Comparison of ENCODE assay signal across 10 mouse cellular contexts in genomic region chrX:169332264-169332663, GRCm38 (mm10). TPM values are rescaled to one million over a fixed set of nuclear protein-coding genes. Genes with fewer than 3 reads are reported as not detected.
A peak's percentile ranks its signal among the peaks of the same experiment; 100 is the strongest.
DNase-seq lines count a peak whose midpoint lies in the region; ATAC-seq and TF ChIP-seq lines count a peak whose summit lies in the region.
"Had no signal": no experiment of that assay in that cellular context is flagged by ENCODE, and none has a peak within 500 bp of the region (broad histone marks: within the 10 kb centered on the region; RNA-seq: fewer than 3 reads in every experiment).

No protein-coding gene starts in this region.

- H3K27me3 ChIP-seq in liver, embryonic 11.5 days (replicated peaks; ENCODE audit: control insufficient read depth, insufficient read depth, low read length): no peaks in the 10 kb centered on the region
- H3K27me3 ChIP-seq: limb, embryonic 15.5 days had no signal

- TF ChIP-seq POLR2A in brain, embryonic 14.5 days (IDR thresholded peaks at IDR 0.05; ENCODE audit: borderline replicate concordance, extremely low read depth, insufficient read depth, insufficient read length, poor library complexity, severe bottlenecking): no peak

- no peak overlapping the region for H3K4me3 ChIP-seq in liver, embryonic 11.5 days (ENCODE audit: low read depth, low read length)
- H3K4me3 ChIP-seq: embryonic facial prominence, embryonic 15.5 days; limb, embryonic 15.5 days had no signal

- H3K4me2 ChIP-seq in liver, embryonic 11.5 days: no peak overlapping the region
- H3K4me2 ChIP-seq: embryonic facial prominence, embryonic 15.5 days; limb, embryonic 15.5 days had no signal

- peak; percentile 39; the same call in 1 of the 2 replicates for TF ChIP-seq CTCF in brain, embryonic 14.5 days (IDR thresholded peaks at IDR 0.05; ENCODE audit: borderline replicate concordance, extremely low read depth, insufficient read depth, insufficient read length)

- no peaks in the 10 kb centered on the region for H3K4me1 ChIP-seq in liver, embryonic 11.5 days (replicated peaks; ENCODE audit: control insufficient read depth, insufficient read depth, low read length)
- H3K4me1 ChIP-seq: embryonic facial prominence, embryonic 15.5 days; limb, embryonic 15.5 days had no signal

- no peak overlapping the region for H3K27ac ChIP-seq in liver, embryonic 11.5 days (ENCODE audit: low read depth, low read length)
- H3K27ac ChIP-seq: embryonic facial prominence, embryonic 15.5 days; limb, embryonic 15.5 days had no signal

- WGBS in liver, embryonic 11.5 days: 38% methylated on average over 3 of the region's 3 CpGs

- no peaks in the 10 kb centered on the region for H3K9me3 ChIP-seq in liver, embryonic 11.5 days (ENCODE audit: control insufficient read depth, low read length)
- H3K9me3 ChIP-seq: embryonic facial prominence, embryonic 15.5 days; limb, embryonic 15.5 days had no signal

- peak; percentile 49 to 63 for DNase-seq in cerebellum, postnatal 10 days
- DNase-seq in liver: peak; percentile 22
- DNase-seq in liver, embryonic 11.5 days (ENCODE audit: low spot score): no peak
- DNase-seq in brain, embryonic 14.5 days (ENCODE audit: low read depth): peak; percentile 77
- peak; percentile 21 to 67 for DNase-seq in kidney, postnatal 36 days
- DNase-seq in lung, postnatal 25 days (ENCODE audit: low spot score): peak; percentile 16

- ATAC-seq in cerebellum, adult (ENCODE audit: insufficient number of reproducible peaks, low FRiP score, low TSS enrichment): no peak
- ATAC-seq in liver, embryonic 11.5 days (replicated peaks; ENCODE audit: low FRiP score): no peak
- ATAC-seq in megakaryocyte-erythroid progenitor cell, adult 5-6 weeks (replicated peaks; ENCODE audit: low FRiP score, low TSS enrichment, poor library complexity, severe bottlenecking): no peak

- H3K36me3 ChIP-seq in liver, embryonic 11.5 days (ENCODE audit: control insufficient read depth, insufficient read depth, low read length): no peaks in the 10 kb centered on the region
- H3K36me3 ChIP-seq: embryonic facial prominence, embryonic 15.5 days; limb, embryonic 15.5 days had no signal

- H3K9ac ChIP-seq in liver, embryonic 11.5 days (ENCODE audit: low read depth, low read length): no peak overlapping the region
- H3K9ac ChIP-seq: embryonic facial prominence, embryonic 15.5 days; limb, embryonic 15.5 days had no signal

RNA-seq across cellular contexts. Expression of gene Hccs, which starts 12.1 kb away (rescaled TPM):
- 33.5 and 35.7 TPM in 2 replicates for polyA plus RNA-seq in liver, embryonic 11.5 days (2014; fragmentation: Nextera tagmentation; extraction: Ambion mirVana)
- 20.4 and 22.9 TPM in 2 replicates for polyA plus RNA-seq in brain, embryonic 14.5 days (2012; rRNA removed)
- 25.6 and 34.7 TPM in 2 replicates for total RNA-seq in megakaryocyte-erythroid progenitor cell, adult 5-6 weeks (2014; fragmentation: Nextera tagmentation)
- total RNA-seq in megakaryocyte-erythroid progenitor cell, adult 5-6 weeks (2017): 33.8 and 43.9 TPM in 2 replicates
